Mouse (Mus musculus) frontal cortex, postnatal 14 days (tissue): ENCODE data around the gene Gsk3a.

Source experiments
- DNase-seq, 2 experiments: peaks; one replicate each; pipeline ENCODE4 v3.0.0; 2022; ENCODE audit warnings: low spot score in 2 of 2

Gene Gsk3a

DNA sequence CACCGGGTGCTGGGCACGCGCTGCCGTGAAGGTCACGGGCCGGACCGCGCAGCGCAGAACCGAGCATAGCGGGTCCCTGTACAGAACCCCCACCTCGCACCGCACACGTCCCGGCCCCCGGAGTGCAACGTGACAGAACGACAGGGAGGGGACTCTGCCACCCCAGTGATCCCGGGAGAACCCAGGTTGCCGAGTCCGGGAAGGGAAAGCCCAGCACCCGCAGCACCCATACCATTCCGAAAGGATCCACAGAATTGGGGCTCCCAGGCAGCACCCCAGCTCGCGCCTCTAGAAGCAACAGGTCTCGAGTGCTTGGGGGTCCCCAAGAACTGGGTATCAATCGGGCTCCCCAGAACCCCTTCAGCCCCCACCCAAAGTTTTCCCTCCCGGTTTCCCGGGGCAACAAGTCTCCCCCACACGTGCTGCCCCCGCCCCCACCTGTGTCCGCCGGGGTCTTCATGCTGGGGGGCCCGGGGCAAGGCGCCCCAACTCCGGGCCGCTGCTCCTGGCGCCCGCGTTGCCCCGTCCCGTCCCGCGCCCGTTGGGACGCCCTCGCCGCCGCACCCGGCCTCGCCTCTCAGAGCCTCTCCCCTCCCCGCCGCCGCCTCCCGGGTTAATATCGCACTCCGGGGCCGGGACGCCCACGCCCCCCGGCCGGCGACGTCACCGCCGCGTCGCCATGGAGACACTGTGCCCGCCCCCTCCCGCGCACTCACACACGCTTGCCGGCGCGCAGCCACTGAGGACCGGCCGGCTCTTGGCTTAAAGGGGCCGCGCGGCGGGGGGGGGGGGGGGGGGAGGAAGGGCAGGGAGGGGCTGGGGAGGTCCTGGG is 12.7 kb upstream of the Gsk3a start, which contains the start of gene Erf:
TSS of gene Erf (minus strand) at position 621 of the 832 bp plus-strand sequence.
- DNase-seq, result peak; percentile 91 to 93

DNA sequence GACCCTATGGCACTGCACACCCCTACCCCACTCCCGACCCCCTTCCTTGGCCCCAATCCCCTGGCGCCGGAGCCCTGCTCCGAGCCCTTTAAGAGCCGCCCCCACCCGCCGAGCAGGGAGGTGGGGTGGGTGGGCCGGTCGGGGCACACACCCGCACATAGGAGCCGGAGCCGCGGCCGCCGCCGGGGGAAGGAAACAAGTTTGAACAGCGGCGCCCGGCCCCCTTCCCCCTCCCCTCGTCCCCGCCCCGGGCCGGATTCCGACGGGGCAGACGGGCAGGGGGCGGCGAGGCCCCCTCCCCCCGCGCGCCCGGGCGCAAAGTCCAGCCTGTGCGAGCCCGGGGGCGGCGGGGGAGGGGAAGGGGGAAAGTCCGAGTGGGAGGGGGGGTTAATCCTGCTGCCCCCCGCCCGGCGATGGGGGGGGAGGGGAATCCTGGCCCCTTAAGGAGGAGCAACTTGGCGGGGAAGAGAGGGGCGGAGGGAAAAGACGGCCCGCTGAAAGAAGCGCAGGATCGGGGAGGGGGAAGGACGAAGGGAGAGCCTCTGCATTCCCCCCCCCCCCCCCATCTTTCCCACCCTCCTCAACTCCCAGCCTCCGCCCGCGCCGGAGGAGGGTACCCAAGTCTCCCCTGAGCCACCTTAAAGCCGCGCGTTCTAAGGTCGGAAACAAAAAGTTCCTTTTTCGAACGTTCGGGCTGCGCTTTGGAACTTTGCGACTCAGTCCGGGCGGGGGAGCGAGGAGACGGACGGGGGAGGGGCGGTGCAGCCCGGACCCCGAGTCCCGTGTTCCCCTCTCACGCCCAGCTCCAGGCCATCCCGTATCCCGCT is 11.9 kb upstream of the Gsk3a start:
- peak; percentile 57 to 61 for DNase-seq

DNA sequence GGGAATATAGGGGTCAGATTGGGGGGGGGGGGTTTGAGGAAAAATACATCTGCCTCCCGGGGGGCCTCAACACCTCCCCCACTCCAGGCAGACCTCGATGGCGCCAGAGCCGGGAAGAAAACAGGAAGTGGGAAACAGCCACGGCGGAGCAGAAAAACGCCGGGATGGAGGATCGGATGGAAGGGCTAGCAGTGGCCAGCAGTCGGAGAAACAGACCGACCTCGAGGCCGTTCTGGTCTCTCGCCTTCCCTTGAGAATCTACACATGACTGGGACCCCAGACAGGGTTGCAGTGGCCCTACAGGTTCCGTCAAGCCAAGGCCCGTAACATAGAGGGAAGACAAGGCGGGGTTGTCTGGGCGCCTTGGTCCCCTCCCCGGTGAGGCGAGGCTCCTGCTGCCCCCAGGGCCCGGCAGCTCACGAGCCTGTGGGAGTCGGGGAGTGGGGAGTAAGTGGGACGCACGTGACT is 11.2 kb upstream of the Gsk3a start:
- DNase-seq, result peak in 1 of 2 experiments; percentile 40

DNA sequence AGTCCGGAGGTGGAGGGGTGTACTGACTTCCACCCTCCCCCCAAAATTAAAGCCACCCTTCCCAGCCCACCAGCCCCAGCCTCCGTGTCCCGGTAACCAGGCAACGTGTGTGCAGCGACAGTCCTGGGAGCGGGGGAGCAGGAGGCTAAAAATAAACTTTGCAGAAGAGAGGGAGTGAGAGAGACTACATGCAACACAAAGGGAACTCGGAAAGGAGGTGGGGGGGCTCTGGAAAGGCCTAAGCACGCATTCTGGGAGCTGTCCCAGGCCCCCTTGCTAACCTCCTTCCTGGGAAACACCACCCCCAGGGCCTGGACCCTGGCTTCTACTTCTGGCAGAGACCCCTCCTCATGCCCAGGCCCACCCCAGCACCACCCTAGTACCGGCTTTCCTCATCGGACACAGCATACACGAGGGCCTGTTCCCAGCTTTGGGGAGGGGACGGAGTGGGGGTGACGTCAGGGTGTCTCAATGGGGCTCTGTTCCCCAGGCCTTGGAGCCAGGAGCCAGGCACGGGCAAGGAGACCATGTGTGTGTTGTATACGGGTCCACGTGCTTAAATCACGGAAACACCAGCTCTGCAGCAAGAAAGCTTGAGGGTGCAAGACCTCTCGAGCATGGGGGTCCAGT is 10.5 kb upstream of the Gsk3a start:
- DNase-seq, result peak; percentile 75 to 78

DNA sequence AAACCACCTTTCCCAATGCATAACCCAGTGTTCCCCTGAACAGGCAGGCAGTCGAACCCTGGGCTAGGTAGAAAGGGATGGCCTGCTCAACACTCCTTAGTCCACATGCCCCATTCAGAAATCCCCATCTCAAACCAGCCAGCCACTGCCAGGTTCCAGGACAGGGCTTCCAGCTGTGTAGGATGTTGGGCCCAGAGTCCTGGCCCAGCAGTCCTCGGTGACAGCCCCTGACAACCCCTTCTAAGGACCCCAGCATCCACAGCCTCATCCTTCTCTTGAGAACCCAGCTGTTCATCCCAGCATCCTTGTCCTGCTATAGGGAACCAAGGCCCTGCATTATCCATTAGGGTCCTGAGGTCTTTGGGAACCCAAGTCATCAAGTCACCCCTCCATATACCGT is 9.8 kb upstream of the Gsk3a start:
- DNase-seq, result no peak

DNA sequence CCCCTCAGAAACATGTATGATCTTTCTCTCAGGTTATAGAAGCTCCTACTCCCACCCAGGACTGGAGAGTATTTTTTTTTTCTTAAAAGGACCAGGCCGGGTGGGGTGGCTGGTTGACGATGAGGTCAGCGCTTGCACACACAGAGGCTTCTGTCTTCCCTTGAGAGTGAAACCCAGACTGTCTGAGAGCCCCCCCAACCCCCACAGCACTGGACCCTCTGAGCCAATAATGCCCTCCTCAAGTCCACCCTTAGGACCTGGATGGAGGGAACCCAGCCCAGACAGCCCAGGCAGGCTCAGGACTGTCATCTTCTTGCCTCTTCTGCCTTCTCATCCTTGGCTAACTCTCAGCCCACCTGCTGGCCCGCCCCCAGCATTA is 9.1 kb upstream of the Gsk3a start:
- no peak for DNase-seq

DNA sequence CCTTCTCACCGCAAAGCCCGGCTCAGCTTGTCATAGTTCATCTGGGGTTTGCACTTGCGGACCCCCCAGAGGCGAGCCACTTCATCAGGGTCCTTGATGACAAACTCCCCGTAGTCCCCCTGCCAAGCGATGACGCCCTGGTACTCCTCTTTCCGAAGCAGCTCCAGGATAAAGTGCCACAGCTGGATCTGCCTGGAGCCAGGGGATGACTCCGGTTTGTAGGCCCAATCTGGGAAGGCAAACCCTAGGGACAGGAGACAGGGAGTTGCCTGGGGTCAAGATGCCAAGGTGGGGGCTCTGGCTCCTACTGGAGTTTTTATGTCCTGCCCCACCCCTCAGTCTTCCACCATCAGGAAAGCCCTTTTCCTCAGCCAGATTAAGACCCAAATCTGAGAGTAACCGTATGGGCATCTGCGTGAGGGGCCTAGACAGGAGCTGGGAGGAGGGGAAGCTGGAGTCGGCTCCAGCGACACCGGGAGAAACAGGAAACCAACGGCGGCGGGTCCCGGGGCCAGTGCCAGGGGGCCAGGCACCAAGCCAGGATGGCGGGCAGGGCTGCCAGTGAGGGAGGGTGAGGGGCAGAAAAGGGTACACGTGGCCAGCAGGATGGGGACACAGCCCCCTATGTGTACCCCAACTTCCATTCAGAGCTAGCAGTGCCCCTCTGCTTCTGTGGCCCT is 8.6 kb upstream of the Gsk3a start:
- DNase-seq, result peak; percentile 72

DNA sequence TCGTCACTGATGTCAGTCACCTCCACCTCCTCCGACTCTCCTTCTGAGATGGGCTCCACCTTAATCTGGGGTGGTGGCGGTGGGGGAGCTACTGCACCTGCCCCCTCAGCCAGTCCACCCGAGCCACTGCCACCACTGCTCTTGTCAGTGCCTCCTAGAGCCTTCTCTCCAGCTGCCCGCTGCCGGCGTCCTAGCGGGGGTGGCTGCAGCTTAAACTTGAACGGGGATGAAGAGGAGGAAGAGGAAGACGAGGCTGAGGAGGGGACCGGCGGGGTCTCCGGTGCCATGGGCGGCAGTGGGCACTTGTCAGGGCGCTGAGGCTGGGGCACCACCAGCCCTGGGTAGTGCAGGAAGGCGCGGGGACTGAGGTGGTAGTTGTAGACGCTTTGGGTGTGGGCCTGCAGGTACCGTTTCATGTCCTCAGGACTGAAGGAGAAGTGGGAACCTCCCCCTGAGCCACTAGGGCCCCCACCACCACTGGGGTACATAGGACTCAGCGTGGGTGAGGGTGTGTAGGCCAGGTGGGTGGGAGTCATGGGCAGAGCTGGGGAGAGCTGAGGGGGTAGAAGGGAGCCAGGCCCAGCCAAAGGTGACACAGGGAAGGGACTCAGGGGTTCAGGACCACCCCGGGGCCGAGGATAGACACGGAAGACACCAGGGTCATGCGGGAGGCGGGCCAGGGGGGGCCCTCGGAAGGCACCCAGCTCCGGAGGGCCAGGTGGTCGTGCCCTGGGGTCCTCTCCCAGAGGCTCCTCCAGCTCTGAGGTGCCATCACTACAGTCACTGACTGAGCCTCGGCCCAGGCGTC is 7.1 kb upstream of the Gsk3a start:
- DNase-seq, result no peak

DNA sequence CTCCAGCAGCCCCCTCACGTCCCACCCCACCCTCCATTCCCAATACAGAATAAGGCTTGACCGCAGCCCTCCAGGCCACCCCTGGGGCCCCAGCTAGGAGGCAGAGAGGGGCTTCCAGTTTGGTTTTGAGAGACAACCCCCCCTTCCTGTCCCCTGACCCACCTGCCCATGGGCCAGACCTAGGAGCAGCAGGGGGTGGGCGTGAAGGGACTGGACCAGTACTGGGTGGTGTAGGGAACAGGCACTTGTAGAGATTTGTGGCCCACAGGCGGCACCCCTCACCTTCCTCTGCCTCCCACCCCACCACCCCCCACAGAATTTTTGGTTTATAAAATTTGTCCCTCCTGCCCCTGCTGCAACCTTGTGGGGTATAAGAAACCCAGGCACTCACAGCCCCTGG is 5.7 kb upstream of the Gsk3a start:
- DNase-seq, result no peak

DNA sequence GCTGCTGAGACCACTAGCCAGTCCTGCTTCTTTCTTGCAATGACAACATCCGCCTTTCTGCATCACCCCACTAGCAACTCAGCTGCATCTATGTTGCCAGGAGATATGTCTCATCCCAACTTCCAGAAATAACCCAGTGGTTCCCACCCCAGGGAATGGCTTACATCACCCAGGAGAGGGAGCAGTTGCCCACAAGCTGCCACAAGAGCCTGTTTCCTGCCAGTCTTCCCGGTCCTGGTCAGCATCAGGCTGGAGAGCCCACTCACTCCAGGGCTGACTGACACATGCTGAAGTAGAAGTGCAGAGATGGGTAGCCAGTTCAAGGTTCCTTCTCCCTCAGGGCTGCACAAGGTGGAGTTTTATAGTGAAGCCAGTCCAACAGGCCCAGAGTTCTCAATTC is 3.4 kb upstream of the Gsk3a start:
- peak; percentile 78 to 84 for DNase-seq

DNA sequence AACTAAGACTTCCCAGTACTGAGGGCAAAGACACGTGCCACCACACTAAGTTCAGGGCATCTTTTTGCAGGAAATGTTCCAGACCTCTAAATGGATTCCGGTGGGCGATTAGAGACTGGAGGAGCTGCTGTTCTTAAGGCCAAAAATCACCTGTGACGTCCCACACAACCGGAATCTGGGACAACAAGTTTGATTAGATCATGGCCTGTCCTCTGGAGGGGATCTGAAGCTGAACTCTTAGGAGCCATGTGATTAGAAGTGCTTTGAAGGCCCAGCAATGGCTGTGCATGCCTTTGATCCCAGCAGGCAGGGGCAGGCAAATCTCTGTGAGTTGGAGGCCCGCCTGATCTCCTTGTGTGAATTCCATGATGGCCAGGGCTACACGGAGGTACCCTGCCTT is 3.0 kb upstream of the Gsk3a start:
- no peak for DNase-seq

DNA sequence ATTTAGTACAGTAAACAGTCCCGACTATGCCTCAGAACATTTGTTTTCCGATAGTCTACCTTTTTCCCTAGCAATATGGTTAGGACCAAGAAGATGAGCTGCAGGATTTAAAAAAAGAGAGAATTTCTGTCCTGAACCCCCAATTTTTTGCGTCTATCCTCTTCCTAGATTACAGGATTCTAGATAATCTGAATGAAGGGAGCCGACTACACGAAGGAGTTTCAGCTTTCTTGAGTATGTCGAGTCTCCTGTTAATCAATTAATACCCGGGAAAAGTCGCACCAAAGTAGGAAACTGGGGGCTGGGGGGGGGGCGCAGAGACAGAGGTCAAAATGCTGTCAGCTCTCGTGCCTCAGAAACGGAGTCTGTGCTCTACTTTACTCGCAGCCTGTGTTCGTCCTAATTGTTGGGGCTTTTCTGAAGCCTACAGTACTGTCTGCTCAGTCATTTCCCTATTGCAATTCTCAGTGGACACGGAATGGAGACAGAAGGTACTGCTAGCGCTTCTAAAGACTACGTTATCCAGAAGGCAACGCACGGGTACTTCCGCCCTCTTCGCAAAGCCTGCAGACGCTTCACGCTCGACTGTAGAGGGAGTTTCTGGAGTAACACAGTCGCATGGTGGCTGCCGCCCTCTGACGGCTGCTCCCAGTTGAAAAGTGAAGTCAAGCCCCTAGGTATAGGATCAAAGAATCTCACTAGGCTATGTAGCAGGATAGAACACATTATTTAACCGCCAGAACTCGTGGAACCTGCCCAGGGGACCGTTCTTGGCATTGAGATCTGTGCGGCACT is 1.4 kb upstream of the Gsk3a start:
- DNase-seq, result peak; percentile 80 to 85

DNA sequence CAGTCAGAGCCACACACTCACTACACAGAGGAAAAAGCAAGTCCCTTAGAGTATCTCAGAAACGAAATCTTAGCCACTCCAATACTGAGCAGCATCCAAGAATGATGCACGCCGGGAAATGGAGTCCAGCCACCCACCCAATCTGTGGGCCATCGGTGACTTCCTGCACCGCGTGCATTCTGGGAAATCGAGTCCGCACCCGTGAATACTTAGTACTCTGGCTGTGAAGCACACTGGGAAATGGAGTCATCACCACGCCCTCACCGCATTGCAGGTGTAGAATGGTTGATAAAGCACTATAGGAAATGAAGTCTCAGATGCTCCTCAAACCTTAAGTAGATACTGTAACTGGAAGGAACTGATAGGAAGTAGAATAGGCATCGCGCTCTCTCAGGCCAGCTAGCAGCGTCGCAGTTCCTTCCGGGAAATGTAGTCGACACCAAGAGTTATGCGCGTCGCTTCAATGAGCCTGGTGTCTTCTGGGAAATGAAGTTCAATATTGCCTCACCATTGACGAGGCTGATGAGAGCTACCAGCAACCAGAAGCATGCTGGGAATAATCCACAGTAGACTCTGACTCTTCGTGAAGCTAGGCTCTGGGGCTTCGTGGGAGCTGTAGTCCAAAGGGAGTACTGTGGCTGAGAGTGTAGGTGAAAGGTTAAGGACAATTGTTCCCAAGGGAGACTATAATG is 510 bp upstream of the Gsk3a start:
- peak; percentile 91 to 93 for DNase-seq

DNA sequence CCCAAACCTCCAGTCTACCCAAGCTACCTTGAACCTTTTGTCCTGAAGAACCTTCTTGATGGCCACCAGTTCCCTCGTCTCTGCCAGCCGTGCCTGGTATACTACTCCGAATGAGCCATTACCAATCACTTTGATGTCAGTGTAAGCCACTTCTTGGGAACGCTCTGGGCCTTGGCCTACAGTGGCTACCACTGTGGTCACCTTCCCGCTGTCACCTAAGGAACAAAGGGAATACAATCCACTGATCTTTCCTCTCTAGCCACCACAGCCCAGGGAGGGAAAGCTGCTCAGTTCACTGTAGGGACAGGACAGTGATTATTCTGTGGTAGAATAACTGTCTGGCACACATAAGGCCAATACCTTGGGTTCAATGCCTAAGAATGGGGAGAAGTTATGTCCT is 2.1 kb downstream of the Gsk3a start:
- peak in 1 of 2 experiments; percentile 6 for DNase-seq

DNA sequence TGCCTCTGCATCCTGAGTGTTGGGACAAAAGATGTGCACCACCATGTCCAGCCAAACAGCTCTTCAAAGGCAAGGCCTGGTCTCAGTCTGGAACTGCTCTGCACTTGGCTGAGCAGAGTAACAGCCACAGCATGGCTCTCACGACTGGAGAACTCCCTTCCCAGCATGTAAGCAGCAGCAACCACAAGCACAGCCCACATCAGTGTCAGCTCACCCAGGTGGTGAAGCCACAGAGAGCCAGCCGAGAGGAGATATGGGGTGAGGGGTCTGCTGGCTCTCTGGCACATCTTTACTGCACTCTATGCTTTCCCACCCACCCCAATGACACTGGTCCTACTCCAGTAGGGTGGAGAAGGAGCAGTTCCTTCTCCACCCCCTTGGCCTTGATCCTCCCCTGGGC is 4.6 kb downstream of the Gsk3a start:
- DNase-seq, result no peak

DNA sequence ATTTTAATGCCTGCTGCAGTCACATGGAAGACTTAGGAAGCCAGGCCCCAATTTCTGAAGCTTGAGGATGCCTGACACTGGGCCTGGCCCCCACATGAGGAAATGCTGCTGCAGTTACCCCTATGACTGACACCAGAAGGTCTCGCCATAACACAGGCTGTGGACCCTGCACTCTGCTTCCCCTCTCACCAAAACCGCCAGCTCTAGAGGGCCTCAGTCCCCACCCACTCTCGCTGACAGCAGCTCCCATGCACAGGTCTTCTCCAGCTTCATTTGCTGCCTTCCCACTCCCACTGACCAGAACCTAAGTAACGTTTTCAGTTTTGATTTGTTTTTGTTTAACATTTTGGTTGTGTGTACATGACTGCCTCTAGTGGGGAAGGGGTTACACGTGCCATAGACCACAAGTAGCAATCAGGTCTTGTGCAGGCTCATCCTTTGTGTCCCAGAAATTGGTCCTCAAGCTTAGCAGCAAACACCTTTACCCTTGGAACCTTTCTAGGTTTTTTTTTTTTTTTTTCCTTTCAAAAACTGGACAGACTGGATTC is 5.5 kb downstream of the Gsk3a start:
- DNase-seq, result no peak

DNA sequence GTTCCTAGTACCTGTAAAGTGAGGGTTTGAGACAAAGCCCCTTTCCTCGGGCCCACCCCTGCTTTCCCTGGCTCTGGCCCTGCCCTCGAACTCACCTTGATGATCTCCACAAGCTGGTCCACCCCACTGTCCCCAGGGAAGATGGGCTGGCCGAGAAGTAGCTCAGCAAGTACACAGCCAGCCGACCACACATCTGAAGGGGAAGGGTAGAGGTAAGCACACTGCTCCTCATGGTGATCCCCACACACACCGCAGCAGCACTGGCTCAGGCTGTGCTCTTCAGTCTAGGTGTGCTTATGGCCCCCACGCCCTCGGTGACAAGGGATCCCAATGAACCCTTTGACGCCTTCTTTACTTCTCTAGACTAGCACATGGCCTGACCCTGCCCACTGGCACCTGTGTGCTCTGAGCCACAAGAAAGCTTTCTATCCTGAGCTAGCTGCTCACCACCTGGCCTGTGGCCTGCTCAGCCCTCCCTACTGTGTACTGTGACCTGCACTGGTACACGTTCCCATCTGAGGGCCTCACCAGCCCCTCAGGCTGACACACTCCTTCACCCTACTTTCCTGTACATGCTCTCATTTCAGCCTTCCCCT is 6.9 kb downstream of the Gsk3a start:
- DNase-seq, result no peak

DNA sequence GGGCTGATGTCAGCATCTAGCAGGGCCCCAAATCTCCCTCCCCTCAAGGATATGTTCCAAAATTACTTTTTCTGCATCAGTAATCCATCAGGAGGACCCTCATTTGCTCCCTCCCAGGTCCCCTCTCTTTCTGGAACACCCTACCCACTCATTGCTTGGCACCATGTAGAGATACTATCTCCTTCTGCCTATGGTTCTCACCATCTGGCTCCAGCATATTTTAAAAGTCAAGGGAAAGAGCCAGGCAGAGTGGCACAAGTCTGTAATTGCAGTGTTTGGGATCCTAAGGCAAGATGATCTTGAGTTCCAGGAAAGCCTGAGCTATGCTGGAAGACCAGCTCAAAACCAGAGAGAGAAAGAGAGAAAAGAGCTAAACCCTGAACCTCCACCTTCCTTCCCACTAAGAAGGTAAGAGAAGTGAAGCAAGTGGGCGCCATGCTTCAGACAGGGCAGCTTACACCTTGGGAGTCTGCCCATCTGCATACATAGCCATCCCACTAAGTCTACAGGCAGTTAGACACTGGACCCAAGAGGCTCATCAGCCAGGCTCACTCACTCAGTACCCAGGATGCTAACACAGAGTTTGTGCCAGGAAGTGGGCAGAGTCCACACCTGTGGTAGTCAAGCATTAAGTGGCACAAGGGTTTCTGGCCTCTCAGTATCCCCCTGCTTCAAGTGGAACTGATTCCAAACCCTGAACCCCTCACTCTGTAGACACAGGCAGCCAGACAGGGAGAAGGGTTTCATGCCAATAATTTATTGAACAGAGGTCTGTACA is 9.9 kb downstream of the Gsk3a start:
- DNase-seq, result no peak
